ENCODE assay signal across 8 mouse cellular contexts in the genomic region with DNA sequence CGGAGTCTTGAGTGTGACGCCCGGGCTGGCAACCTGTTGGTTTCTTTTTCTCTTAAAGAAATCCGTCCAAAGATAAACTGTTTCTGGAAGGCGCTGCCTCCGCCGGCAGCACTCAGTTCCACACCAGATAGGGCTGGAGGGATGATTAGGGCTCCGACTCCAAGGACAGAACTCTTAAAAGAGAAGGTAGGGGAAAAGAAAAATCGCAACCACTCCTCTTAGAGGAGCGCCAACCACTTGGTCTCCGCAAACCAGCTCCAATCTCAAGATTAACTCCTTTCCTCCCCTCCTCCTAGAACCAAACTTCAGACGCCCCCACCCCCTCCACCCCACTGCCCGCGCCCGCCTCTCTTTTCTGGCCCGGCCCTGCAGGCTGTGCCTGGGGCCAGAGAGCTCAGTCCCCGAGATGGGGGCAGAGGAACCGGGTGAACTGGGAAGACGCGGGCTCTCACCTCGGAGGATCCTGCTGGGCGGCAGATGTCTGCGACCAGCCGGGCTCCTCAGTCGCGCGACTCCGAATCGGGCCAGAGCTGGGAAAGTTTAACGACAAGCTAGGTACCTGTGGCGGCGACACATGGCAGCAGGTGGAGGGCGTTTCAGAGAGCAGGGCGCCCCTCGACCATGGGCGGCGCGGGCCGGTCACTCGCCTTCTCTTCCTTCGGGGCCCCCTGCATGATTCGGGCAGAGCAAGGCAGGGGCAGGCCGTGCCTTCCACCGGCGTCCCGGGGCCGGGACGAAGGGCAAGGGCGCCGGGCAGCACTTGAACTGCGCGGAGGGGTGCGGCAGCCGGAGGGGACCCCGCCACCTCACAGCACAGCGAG. TPM values are rescaled to one million over a fixed set of nuclear protein-coding genes. Genes with fewer than 3 reads are reported as not detected.
DNase-seq lines count a peak whose midpoint lies in the region; ATAC-seq lines count a peak whose summit lies in the region.

No protein-coding gene starts in this region.

- H3K27ac ChIP-seq in kidney, embryonic 16.5 days (ENCODE audit: low read length): peak overlapping the region; percentile 79
- H3K27ac ChIP-seq in heart, embryonic 11.5 days (ENCODE audit: low read depth, low read length): peak overlapping the region; percentile 71
- peak overlapping the region; percentile 70 for H3K27ac ChIP-seq in liver, embryonic 11.5 days (ENCODE audit: low read depth, low read length)

- peaks cover 48% of the 10 kb centered on the region for H3K4me1 ChIP-seq in kidney, embryonic 16.5 days (ENCODE audit: insufficient read depth, low read length)
- H3K4me1 ChIP-seq in heart, embryonic 11.5 days (ENCODE audit: control insufficient read depth, insufficient read depth, low read length): peaks cover 27% of the 10 kb centered on the region
- H3K4me1 ChIP-seq in liver, embryonic 11.5 days (replicated peaks; ENCODE audit: control insufficient read depth, insufficient read depth, low read length): peaks cover 39% of the 10 kb centered on the region

- peak overlapping the region; percentile 74 for H3K4me3 ChIP-seq in kidney, embryonic 16.5 days (ENCODE audit: low read length)
- H3K4me3 ChIP-seq in heart, embryonic 11.5 days (ENCODE audit: low read depth, low read length): peak overlapping the region; percentile 68
- H3K4me3 ChIP-seq in liver, embryonic 11.5 days (ENCODE audit: low read depth, low read length): peak overlapping the region; percentile 65

- peak overlapping the region; percentile 95 for H3K4me2 ChIP-seq in kidney, embryonic 16.5 days (replicated peaks; ENCODE audit: low read depth, low read length)
- H3K4me2 ChIP-seq in heart, embryonic 11.5 days: peak overlapping the region; percentile 93
- peak overlapping the region; percentile 100 for H3K4me2 ChIP-seq in liver, embryonic 11.5 days

- peaks cover 23% of the 10 kb centered on the region for H3K27me3 ChIP-seq in kidney, embryonic 16.5 days (ENCODE audit: insufficient read depth, low read length)
- H3K27me3 ChIP-seq in heart, embryonic 11.5 days (ENCODE audit: control insufficient read depth, insufficient read depth, low read length): peaks cover 13% of the 10 kb centered on the region
- peaks cover 12% of the 10 kb centered on the region for H3K27me3 ChIP-seq in liver, embryonic 11.5 days (replicated peaks; ENCODE audit: control insufficient read depth, insufficient read depth, low read length)

- 0 out of 2 replicates have a peak, but pooled peaks cover 2% of the 10 kb centered on the region for H3K36me3 ChIP-seq in kidney, embryonic 16.5 days (ENCODE audit: insufficient read depth, low read length)
- H3K36me3 ChIP-seq in heart, embryonic 11.5 days (ENCODE audit: control insufficient read depth, insufficient read depth, low read length): no peaks in the 10 kb centered on the region
- 0 out of 2 replicates have a peak, but pooled peaks cover 2% of the 10 kb centered on the region for H3K36me3 ChIP-seq in liver, embryonic 11.5 days (ENCODE audit: control insufficient read depth, insufficient read depth, low read length)

- H3K9me3 ChIP-seq in kidney, embryonic 16.5 days (ENCODE audit: low read length): no peaks in the 10 kb centered on the region
- H3K9me3 ChIP-seq in heart, embryonic 11.5 days (replicated peaks; ENCODE audit: control insufficient read depth, low read length): no peaks in the 10 kb centered on the region
- H3K9me3 ChIP-seq in liver, embryonic 11.5 days (ENCODE audit: control insufficient read depth, low read length): no peaks in the 10 kb centered on the region

- no peak for DNase-seq in kidney, postnatal 14 days
- DNase-seq in ES-CJ7 (ENCODE audit: low read depth, low spot score): peak; percentile 41
- peak; percentile 38 for DNase-seq in cerebellum, adult 8-10 months
- no peak for DNase-seq in liver, embryonic 11.5 days (ENCODE audit: low spot score)
- peak; percentile 51 for DNase-seq in retina, postnatal 1 day
- DNase-seq in thymus, postnatal 25 days: no peak

- ATAC-seq in kidney, embryonic 16.5 days (ENCODE audit: low FRiP score, low TSS enrichment): peak; percentile 1; the same call in 1 of the 2 replicates
- ATAC-seq in heart, embryonic 11.5 days (replicated peaks; ENCODE audit: insufficient number of reproducible peaks, low FRiP score, low TSS enrichment): peak; percentile 6
- ATAC-seq in liver, embryonic 11.5 days (replicated peaks; ENCODE audit: low FRiP score): no peak

- H3K9ac ChIP-seq in kidney, embryonic 16.5 days (replicated peaks; ENCODE audit: low read length): peak overlapping the region; percentile 81
- H3K9ac ChIP-seq in heart, embryonic 11.5 days (ENCODE audit: low read depth, low read length): peak overlapping the region; percentile 76
- H3K9ac ChIP-seq in liver, embryonic 11.5 days (ENCODE audit: low read depth, low read length): peak overlapping the region; percentile 71

- WGBS in kidney, embryonic 16.5 days: under 1% methylated on average over 56 of the region's 56 CpGs
- under 1% methylated on average over 56 of the region's 56 CpGs for whole genome bisulfite sequencing in heart, embryonic 11.5 days (ENCODE audit: insufficient replicate concordance)
- under 1% methylated on average over 55 of the region's 56 CpGs for WGBS in liver, embryonic 11.5 days

RNA-seq across cellular contexts. Expression of gene Fzd5, which starts 0.7 kb away (rescaled TPM):
- 2.1 and 2.4 TPM in 2 replicates for polyA plus RNA-seq in kidney, embryonic 16.5 days (2015; fragmentation: Nextera tagmentation; extraction: Ambion mirVana)
- 1.4 and 2.2 TPM in 2 replicates for polyA plus RNA-seq in heart, embryonic 11.5 days (2014; fragmentation: Nextera tagmentation; extraction: Ambion mirVana)
- polyA plus RNA-seq in liver, embryonic 11.5 days (2014; fragmentation: Nextera tagmentation; extraction: Ambion mirVana): 2.2 and 2.7 TPM in 2 replicates

RNA-seq across cellular contexts. Expression of gene Ccnyl1, which starts 46.6 kb away (rescaled TPM):
- polyA plus RNA-seq in kidney, embryonic 16.5 days (2015; fragmentation: Nextera tagmentation; extraction: Ambion mirVana): 4.1 and 5.0 TPM in 2 replicates
- polyA plus RNA-seq in heart, embryonic 11.5 days (2014; fragmentation: Nextera tagmentation; extraction: Ambion mirVana): 6.1 and 6.8 TPM in 2 replicates
- 3.4 and 4.7 TPM in 2 replicates for polyA plus RNA-seq in liver, embryonic 11.5 days (2014; fragmentation: Nextera tagmentation; extraction: Ambion mirVana)

Comparison
In these comparisons a context has a peak if more than half of its experiments do, and no peak if none do; other contexts are left out.
1. DNase-seq: peak in ES-CJ7 (single experiment), cerebellum, adult 8-10 months (single experiment) and retina, postnatal 1 day (single experiment); none in kidney, postnatal 14 days (single experiment), liver, embryonic 11.5 days (single experiment) and thymus, postnatal 25 days (single experiment).
2. Peak in every context shown above with its lines, with median percentiles within 50 percentile points of each other: H3K27ac ChIP-seq, H3K4me2 ChIP-seq, H3K4me3 ChIP-seq and H3K9ac ChIP-seq.